Mouse (Mus musculus) monocyte, adult 5-6 weeks (primary cell): ENCODE data around the gene D8Ertd738e. TPM values are rescaled to one million over a fixed set of nuclear protein-coding genes. Genes with fewer than 3 reads are reported as not detected.

Experiments
- ATAC-seq: fragments of 153-309, 156-312 bp; replicated peaks from 2 replicates; pipeline ENCODE4 v1.8.0; 2017; ENCODE audit warnings: mild to moderate bottlenecking; ENCODE audit not compliant: low TSS enrichment, insufficient number of reproducible peaks, severe bottlenecking, poor library complexity, low FRiP score
- total RNA-seq: library from RNA; stranded (forward); fragments of 200-1000, 200-491, 200-594 nt; gene quantifications from 3 replicates; pipeline ENCODE4 v1.2.3, GENCODE M21; 2017

The D8Ertd738e gene
- total RNA-seq, 1 experiment from 2014 or later: 151 TPM

GRCm38 (mm10) chr8:84206666-84207065 is 42.9 kb downstream of the D8Ertd738e start:
- ATAC-seq: no peak

GRCm38 (mm10) chr8:84205073-84205472 is 44.4 kb downstream of the D8Ertd738e start:
- no peak for ATAC-seq

- ATAC-seq: peak; percentile 37
Observed at GRCm38 (mm10) chr8:84203975-84204772, 45.3 kb downstream of the D8Ertd738e start.

- peak; percentile 20 for ATAC-seq
Observed at GRCm38 (mm10) chr8:84202938-84203917, 46.3 kb downstream of the D8Ertd738e start.

- ATAC-seq: peak; percentile 30
Observed at GRCm38 (mm10) chr8:84202466-84202865, 47.1 kb downstream of the D8Ertd738e start.

- ATAC-seq: no peak
Observed at GRCm38 (mm10) chr8:84201545-84202245, 47.8 kb downstream of the D8Ertd738e start.

GRCm38 (mm10) chr8:84200652-84201544 is 48.6 kb downstream of the D8Ertd738e start:
- ATAC-seq: no peak

GRCm38 (mm10) chr8:84200126-84200555 is 49.4 kb downstream of the D8Ertd738e start:
- ATAC-seq: no peak

- ATAC-seq: no peak
Observed at GRCm38 (mm10) chr8:84199348-84200125, 50.0 kb downstream of the D8Ertd738e start.

GRCm38 (mm10) chr8:84198871-84199270 is 50.6 kb downstream of the D8Ertd738e start:
- ATAC-seq: no peak

- ATAC-seq: peak; percentile 53
Observed at GRCm38 (mm10) chr8:84197922-84198774, 51.4 kb downstream of the D8Ertd738e start.

- ATAC-seq: peak; percentile 10; the same call in 1 of the 2 replicates
Observed at GRCm38 (mm10) chr8:84197141-84197921, 52.2 kb downstream of the D8Ertd738e start.
